Mouse (Mus musculus): ENCODE measurements around the gene Efna1. TPM values are rescaled to one million over a fixed set of nuclear protein-coding genes. Genes with fewer than 3 reads are reported as not detected.
A peak's percentile ranks its signal among the peaks of the same experiment; 100 is the strongest.

Efna1 gene
- total and polyA plus RNA-seq, 2 experiments from 2014 or later, result 37.2 to 46.2 TPM

DNA sequence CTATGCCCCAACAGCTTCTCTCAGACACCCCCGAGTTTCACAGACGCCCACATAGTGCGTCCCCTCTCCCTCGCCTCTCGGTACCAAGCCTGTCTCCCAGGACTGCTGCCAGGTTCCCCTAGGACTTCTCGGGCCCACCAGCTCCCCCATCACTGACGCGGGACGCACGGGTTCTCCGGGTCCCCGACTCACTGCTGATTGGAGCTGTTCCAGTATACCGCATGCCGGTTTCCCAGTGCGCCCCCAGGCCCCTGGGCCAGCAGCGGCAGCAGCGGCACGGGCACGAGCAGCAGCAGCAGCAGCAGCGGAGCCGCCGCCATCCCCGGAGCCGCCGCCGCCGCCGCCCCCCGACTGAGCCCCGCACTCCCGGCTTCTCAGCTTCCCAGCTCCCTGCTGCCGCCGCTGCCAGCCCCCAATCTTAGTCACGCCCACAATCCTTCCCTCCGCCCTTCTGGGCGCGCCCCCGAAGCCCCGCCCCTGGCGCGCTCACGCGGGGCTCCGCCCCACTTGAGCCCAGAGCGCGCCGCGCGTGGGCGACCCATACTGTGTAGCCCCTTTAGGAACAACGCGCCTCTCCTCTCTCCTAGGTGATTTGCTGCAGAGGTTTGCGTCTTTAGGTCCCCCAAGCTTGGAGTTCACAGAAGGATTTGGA is 41.7 kb upstream of the Efna1 start, which contains the start of gene Efna3:
Efna3 (minus strand) TSS at position 452 of the 652 bp plus-strand sequence.
- ATAC-seq (ENCODE audit: insufficient read depth, low read depth) (no peak; the same call in 1 of the 2 replicates), DNase-seq (ENCODE audit: low spot score) (no peak)
- H3K27ac ChIP-seq (ENCODE audit: low read depth), result no peak within 1 kb of the TSS
- TF ChIP-seq CTCF (IDR thresholded peaks at IDR 0.05; ENCODE audit: low read depth), result no peak
- no peak for TF ChIP-seq EP300 (IDR thresholded peaks at IDR 0.05; ENCODE audit: low read depth)
- H3K36me3 ChIP-seq (replicated peaks; ENCODE audit: control insufficient read depth, insufficient read depth, low read length), result no peaks in the 10 kb centered on the region
- H3K4me1 ChIP-seq (ENCODE audit: control insufficient read depth, insufficient read depth), result peaks cover 29% of the 10 kb centered on the region
- H3K4me3 ChIP-seq (ENCODE audit: low read depth, low read length), result peak within 1 kb of the TSS; percentile 58
- H3K27me3 ChIP-seq (ENCODE audit: control insufficient read depth, insufficient read depth, low read length), result peaks cover 66% of the 10 kb centered on the region
- no peaks in the 10 kb centered on the region for H3K9me3 ChIP-seq (replicated peaks; ENCODE audit: control insufficient read depth, low read length)
- H3K4me2 ChIP-seq (ENCODE audit: low read depth, low read length), result peak within 1 kb of the TSS; percentile 91
- peak within 1 kb of the TSS; percentile 43 for H3K9ac ChIP-seq (replicated peaks; ENCODE audit: low read depth, low read length)
- WGBS, result 1% methylated on average over 51 of the region's 53 CpGs

GRCm38 (mm10) chr3:89322131-89322500 is 41.2 kb upstream of the Efna1 start:
- 4% methylated on average over 14 of the region's 14 CpGs for WGBS
- Histone ChIP-seq H3K4me3 (ENCODE audit: low read depth, low read length) (peak overlapping the region; percentile 58), H3K36me3 (replicated peaks; ENCODE audit: control insufficient read depth, insufficient read depth, low read length) (no peaks in the 10 kb centered on the region), H3K27ac (ENCODE audit: low read depth) (no peak overlapping the region), H3K4me1 (ENCODE audit: control insufficient read depth, insufficient read depth) (peaks cover 29% of the 10 kb centered on the region), H3K9me3 (replicated peaks; ENCODE audit: control insufficient read depth, low read length) (no peaks in the 10 kb centered on the region), H3K27me3 (ENCODE audit: control insufficient read depth, insufficient read depth, low read length) (peaks cover 71% of the 10 kb centered on the region), H3K9ac (replicated peaks; ENCODE audit: low read depth, low read length) (peak overlapping the region; percentile 43), H3K4me2 (ENCODE audit: low read depth, low read length) (peak overlapping the region; percentile 91)
- ATAC-seq (ENCODE audit: insufficient read depth, low read depth), result no peak
- no peak for TF ChIP-seq CTCF (IDR thresholded peaks at IDR 0.05; ENCODE audit: low read depth)
- no peak for TF ChIP-seq EP300 (IDR thresholded peaks at IDR 0.05; ENCODE audit: low read depth)
- DNase-seq (ENCODE audit: low spot score), result no peak

GRCm38 (mm10) chr3:89321183-89322130 is 40.5 kb upstream of the Efna1 start:
- WGBS, result under 1% methylated on average over 63 of the region's 66 CpGs
- DNase-seq (ENCODE audit: low spot score) (no peak), ATAC-seq (ENCODE audit: insufficient read depth, low read depth) (no peak)
- Histone ChIP-seq H3K36me3 (replicated peaks; ENCODE audit: control insufficient read depth, insufficient read depth, low read length) (no peaks in the 10 kb centered on the region), H3K4me1 (ENCODE audit: control insufficient read depth, insufficient read depth) (peaks cover 30% of the 10 kb centered on the region), H3K4me3 (ENCODE audit: low read depth, low read length) (peak overlapping the region; percentile 58), H3K27ac (ENCODE audit: low read depth) (no peak overlapping the region), H3K9ac (replicated peaks; ENCODE audit: low read depth, low read length) (no peak overlapping the region), H3K9me3 (replicated peaks; ENCODE audit: control insufficient read depth, low read length) (no peaks in the 10 kb centered on the region), H3K4me2 (ENCODE audit: low read depth, low read length) (peak overlapping the region; percentile 91), H3K27me3 (ENCODE audit: control insufficient read depth, insufficient read depth, low read length) (peaks cover 75% of the 10 kb centered on the region)
- no peak for TF ChIP-seq EP300 (IDR thresholded peaks at IDR 0.05; ENCODE audit: low read depth)
- TF ChIP-seq CTCF (IDR thresholded peaks at IDR 0.05; ENCODE audit: low read depth), result no peak

GRCm38 (mm10) chr3:89320581-89321182 is 39.7 kb upstream of the Efna1 start:
- peaks cover 38% of the 10 kb centered on the region for H3K4me1 ChIP-seq (ENCODE audit: control insufficient read depth, insufficient read depth)
- DNase-seq (ENCODE audit: low spot score), result no peak
- 0 out of 2 replicates have a peak, but pooled peaks have one; percentile 2 for ATAC-seq (ENCODE audit: insufficient read depth, low read depth)

DNA sequence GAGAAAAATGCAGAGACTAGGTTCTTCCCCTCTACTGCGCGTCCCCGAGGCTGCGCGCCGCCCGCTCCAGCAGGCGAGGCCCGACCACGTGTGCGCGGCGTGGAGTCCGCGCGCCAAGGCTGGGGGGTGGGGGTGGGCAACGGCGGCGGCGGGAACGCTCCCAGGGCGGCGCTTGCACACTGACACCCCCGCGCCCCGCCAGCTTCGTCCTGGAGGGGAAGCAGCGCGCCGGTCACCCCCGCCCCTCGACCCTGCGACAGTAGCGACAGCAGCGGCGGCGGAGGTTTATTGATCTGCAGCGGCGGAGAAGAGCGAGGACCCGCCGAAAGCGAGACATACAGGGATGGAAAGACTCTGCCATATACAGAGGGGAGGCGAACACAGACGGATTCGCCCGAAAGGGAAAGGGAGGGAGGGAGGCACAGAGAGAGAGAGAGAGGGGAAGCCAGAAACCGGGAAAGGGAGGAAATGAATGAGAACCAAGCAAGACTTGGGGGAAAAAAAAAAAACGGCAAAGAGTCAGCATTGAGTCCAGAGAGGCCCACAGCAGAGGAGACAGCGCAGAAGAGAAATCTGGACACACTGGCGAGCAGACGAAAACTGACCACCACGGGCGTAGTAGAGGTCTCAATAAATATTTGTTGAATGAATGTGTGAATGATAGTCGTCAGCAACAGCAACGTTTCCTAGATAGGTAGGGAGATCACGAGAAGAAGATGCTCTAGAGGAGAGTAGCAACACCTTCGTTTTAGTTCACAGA is 38.8 kb upstream of the Efna1 start:
- 3% methylated on average over 53 of the region's 58 CpGs for WGBS
- no peak overlapping the region for H3K27ac ChIP-seq (ENCODE audit: low read depth)
- TF ChIP-seq CTCF (IDR thresholded peaks at IDR 0.05; ENCODE audit: low read depth), result no peak
- TF ChIP-seq EP300 (IDR thresholded peaks at IDR 0.05; ENCODE audit: low read depth), result no peak
- H3K36me3 ChIP-seq (replicated peaks; ENCODE audit: control insufficient read depth, insufficient read depth, low read length), result no peaks in the 10 kb centered on the region
- DNase-seq (ENCODE audit: low spot score) (no peak), ATAC-seq (ENCODE audit: insufficient read depth, low read depth) (no peak)
- peaks cover 45% of the 10 kb centered on the region for H3K4me1 ChIP-seq (ENCODE audit: control insufficient read depth, insufficient read depth)
- H3K4me3 ChIP-seq (ENCODE audit: low read depth, low read length), result peak overlapping the region; percentile 58
- H3K9ac ChIP-seq (replicated peaks; ENCODE audit: low read depth, low read length), result no peak overlapping the region
- peak overlapping the region; percentile 91 for H3K4me2 ChIP-seq (ENCODE audit: low read depth, low read length)
- H3K9me3 ChIP-seq (replicated peaks; ENCODE audit: control insufficient read depth, low read length), result no peaks in the 10 kb centered on the region
- H3K27me3 ChIP-seq (ENCODE audit: control insufficient read depth, insufficient read depth, low read length), result peaks cover 82% of the 10 kb centered on the region

More at GRCm38 (mm10) chr3:89320581-89321182, 39.7 kb upstream of the Efna1 start:
- Histone ChIP-seq H3K27ac (ENCODE audit: low read depth) (no peak overlapping the region), H3K36me3 (replicated peaks; ENCODE audit: control insufficient read depth, insufficient read depth, low read length) (no peaks in the 10 kb centered on the region), H3K4me3 (ENCODE audit: low read depth, low read length) (peak overlapping the region; percentile 58), H3K9me3 (replicated peaks; ENCODE audit: control insufficient read depth, low read length) (no peaks in the 10 kb centered on the region), H3K4me2 (ENCODE audit: low read depth, low read length) (peak overlapping the region; percentile 91), H3K9ac (replicated peaks; ENCODE audit: low read depth, low read length) (no peak overlapping the region; the same call in 1 of the 2 replicates), H3K27me3 (ENCODE audit: control insufficient read depth, insufficient read depth, low read length) (peaks cover 81% of the 10 kb centered on the region)
- WGBS, result under 1% methylated on average over 34 of the region's 41 CpGs
- TF ChIP-seq EP300 (IDR thresholded peaks at IDR 0.05; ENCODE audit: low read depth) (no peak), CTCF (IDR thresholded peaks at IDR 0.05; ENCODE audit: low read depth) (no peak)
